Mouse (Mus musculus): ENCODE results near the gene Setd7.

Gene Setd7

GRCm38 (mm10) chr3:51517878-51518762 is 42.6 kb downstream of the Setd7 start:
- DNase-seq (ENCODE audit: low spot score): no peak

- DNase-seq (ENCODE audit: low spot score): no peak
Observed at GRCm38 (mm10) chr3:51517467-51517866, 43.2 kb downstream of the Setd7 start.

DNA sequence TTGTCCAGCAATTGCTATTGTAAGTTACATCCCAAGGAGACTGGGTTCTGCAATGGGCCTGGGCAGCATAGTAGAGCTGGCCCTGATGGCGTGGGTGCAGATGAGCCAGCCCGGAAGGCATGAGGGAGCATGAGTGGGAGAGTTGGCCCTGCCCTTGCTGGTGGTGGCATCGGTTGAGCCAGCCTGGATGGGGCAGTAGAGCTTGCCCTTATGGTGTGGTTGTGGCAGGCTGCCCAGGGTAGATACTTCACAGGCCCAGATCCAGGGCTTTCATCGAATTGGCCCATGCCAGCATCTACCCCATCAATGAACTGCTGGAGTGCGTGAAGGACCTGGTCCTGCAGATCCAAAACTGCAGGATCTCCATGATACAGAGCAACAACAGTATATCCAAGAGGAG is 48.7 kb downstream of the Setd7 start:
- DNase-seq (ENCODE audit: low spot score): no peak

DNA sequence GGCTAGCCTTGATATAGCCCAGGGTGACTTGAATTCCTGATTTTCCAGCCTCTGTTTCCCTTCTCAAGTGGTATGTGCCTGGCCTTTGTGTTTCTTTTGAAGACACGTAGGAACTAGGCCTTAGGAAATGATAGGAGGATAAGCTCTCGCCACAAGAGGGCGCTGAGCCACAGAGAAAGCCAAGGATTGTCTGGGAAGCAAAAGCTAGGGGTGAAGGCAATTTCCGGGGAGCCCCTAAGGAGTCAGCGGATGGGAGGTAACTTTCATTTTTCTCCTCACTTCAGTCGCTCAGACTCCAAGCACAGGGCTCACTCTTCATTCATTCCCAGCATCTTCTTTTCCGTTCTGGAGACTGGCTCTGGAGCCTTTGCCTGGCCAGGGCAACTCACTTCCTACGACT is 49.8 kb downstream of the Setd7 start:
- DNase-seq (ENCODE audit: low spot score): peak; percentile 85

DNA sequence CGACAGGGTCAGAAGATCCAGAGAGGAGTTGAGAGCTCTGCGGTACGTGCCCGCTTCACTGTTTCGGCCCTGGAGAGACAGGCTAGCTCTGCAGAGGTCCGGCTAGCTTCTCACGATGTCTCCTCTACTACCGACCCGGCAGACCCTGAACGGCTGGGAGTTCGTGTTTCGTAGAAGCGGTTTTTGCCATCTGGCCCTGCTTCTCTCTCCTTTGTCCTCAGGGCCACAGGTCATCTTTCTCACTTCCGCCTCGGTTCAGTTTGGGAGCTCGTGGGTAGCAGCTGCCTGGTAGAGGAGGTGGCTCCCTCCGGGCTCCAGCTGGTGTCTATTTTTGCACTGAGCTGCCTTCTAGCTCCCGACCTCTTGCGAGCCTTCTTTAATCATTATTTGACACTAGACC is 55.2 kb downstream of the Setd7 start:
- peak; percentile 74 for DNase-seq (ENCODE audit: low spot score)

GRCm38 (mm10) chr3:51504385-51504952 is 56.2 kb downstream of the Setd7 start:
- no peak for DNase-seq (ENCODE audit: low spot score)

GRCm38 (mm10) chr3:51499876-51500275 is 60.8 kb downstream of the Setd7 start:
- no peak for DNase-seq (ENCODE audit: low spot score)

GRCm38 (mm10) chr3:51498659-51499058 is 62.0 kb downstream of the Setd7 start:
- no peak for DNase-seq (ENCODE audit: low spot score)

- no peak for DNase-seq (ENCODE audit: low spot score)
Observed at GRCm38 (mm10) chr3:51497978-51498377, 62.7 kb downstream of the Setd7 start.

- DNase-seq (ENCODE audit: low spot score): no peak
Observed at GRCm38 (mm10) chr3:51495646-51496045, 65.0 kb downstream of the Setd7 start.

DNA sequence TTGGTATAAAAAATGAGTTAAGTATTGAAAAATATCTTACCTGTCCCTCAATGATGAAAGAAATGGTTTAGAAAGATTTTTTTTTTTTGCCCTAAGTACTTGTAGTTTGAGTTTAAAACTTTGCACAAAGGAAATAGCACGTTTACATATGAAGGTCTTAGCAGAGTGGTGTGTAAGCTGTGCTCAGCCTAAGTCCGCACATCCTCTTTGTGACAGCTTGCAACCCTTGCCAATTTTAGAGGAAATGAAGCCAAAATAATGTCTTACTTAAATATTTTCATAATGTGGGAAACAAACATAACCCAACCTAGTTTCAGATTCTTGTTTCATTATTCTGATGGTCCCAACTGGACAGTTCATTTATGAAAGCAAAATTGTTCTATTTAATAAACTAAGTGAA is 66.2 kb downstream of the Setd7 start:
- DNase-seq (ENCODE audit: low spot score): no peak

GRCm38 (mm10) chr3:51493272-51493838 is 67.3 kb downstream of the Setd7 start:
- DNase-seq (ENCODE audit: low spot score): no peak

DNA sequence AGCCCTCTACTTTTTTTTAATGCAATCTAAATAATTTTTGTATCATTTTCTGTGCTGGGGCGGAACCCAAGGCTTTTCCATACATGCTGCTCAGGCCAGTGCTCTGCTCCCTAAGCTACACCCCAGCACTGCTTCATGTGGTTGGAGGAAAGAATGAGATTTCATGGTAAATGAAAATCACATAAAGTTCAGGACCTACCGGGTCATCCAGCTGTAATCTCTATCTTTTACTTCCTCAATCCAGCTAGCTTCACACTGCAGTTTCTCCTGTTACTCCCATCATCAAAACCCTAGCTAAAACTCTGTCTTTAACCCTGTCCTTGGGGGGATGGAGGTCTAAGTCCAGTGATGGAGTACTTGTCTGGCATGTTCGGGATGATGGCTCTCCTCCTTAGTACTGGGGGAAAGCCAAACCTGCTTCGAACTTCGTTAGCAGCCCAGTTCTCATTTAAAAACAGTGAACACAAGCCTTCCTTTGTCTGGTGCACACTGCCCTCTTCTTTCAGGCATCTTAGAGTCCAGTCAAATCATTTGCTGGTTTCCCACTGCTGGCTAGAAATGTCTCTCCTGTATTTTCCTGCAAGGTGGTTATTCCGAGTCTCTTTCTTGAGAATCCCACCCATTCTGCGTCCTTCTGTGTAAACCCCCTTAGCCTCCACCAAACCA is 70.5 kb downstream of the Setd7 start:
- DNase-seq (ENCODE audit: low spot score): no peak

GRCm38 (mm10) chr3:51486491-51487195 is 74.0 kb downstream of the Setd7 start:
- no peak for DNase-seq (ENCODE audit: low spot score)

DNA sequence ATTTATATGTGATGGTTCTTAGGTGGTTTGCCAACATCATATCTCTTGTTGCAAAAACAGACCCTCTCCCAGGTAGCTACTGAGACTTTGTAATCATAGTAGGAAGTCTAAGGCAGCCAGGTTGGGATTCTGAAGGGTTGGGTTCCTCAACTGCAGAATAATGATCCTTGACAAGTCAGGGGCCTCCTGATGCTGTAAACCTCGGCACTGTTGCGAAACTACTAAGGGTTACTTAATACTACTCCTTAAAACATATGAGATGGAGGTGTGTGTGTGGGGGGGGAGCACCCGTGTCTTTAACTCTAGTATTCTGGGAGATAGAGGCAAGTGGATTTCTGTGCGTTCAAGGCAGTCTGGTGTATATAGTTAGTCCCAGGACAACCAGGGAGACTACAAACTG is 75.3 kb downstream of the Setd7 start:
- DNase-seq (ENCODE audit: low spot score): no peak

DNA sequence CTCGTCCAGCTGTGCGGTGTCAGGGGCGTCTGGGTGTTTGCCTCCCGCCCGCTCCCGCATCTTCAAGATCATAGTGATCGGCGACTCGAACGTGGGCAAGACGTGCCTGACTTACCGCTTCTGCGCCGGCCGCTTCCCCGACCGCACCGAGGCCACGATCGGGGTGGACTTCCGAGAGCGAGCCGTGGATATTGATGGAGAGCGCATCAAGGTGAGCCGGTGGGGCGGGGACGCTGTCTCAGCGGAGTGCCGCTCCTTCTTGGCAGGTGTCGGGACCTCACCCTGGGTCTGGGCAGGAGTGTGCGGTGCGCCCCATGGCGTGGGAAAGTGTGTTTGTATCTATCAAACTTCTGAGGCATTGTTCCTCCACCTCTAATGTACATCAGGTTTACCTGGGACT is 76.3 kb downstream of the Setd7 start:
- no peak for DNase-seq (ENCODE audit: low spot score)

DNA sequence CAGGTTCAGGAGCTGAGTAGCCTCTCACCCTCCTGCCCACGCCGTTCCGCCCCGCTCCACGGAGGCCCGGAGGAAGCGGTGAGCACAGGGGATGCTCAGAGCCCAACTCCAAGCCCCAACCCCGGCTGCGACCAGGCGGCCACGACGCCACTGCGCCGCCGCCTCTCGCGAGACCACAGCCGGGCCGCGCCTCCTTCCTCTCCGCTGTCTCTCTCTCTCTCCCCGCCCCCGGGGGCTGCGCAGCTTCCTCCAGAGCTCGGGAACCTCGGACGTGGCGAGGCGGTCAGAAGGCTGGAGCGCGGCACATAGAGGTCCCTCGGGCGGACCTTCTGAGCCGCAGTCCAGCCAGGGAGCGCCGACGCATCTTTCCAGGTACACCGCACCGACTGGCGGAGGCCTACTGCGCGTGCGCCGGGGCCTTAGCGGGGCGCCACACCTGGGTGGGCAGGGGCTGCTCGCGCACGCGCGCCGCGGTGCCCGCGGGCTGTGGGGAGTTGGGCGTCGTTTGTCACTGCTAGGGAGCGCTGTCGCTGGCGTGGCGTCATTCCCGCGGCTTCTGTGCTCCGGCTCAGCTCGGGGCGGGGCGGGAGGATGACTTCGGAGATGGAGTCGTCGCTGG is 76.8 kb downstream of the Setd7 start, which contains the start of gene Rab33b:
Gene Rab33b (plus strand): TSS at position 180 of the 619 bp plus-strand sequence.
- peak; percentile 95 for DNase-seq (ENCODE audit: low spot score)

- DNase-seq (ENCODE audit: low spot score): no peak
Observed at GRCm38 (mm10) chr3:51482781-51483180, 77.9 kb downstream of the Setd7 start.

- DNase-seq (ENCODE audit: low spot score): no peak
Observed at GRCm38 (mm10) chr3:51481881-51482280, 78.8 kb downstream of the Setd7 start.

GRCm38 (mm10) chr3:51481059-51481458 is 79.6 kb downstream of the Setd7 start:
- peak; percentile 71 for DNase-seq (ENCODE audit: low spot score)

- DNase-seq (ENCODE audit: low spot score): no peak
Observed at GRCm38 (mm10) chr3:51479893-51480292, 80.8 kb downstream of the Setd7 start.

GRCm38 (mm10) chr3:51475706-51476105 is 85.0 kb downstream of the Setd7 start:
- DNase-seq (ENCODE audit: low spot score): no peak

All from embryo, embryonic 10 days (tissue).